Mouse (Mus musculus) forebrain, embryonic 16.5 days (tissue): ENCODE measurements at regions not wholly inside any gene's neighbourhood (a gene's known extent, or its start where the extent isn't known, plus 50 kb on each side); places are given as distances from the start of the nearest gene placed in this dataset.

ENCODE experiments used
- ATAC-seq: fragments of 200-750 bp; cut with Nextera tagmentation; 2 replicates; pipeline ENCODE4 v1.8.0; 2017; ENCODE audit warnings: mild to moderate bottlenecking, moderate library complexity
- H3K27ac ChIP-seq: fragments of 300-500 bp; sonication (generic); 2 replicates; pipeline ENCODE4 v1.5.1; 2014; ENCODE audit warnings: low read length, control low read depth
- H3K27me3 ChIP-seq: fragments of 300-500 bp; sonication (generic); replicated peaks from 2 replicates; pipeline ENCODE4 v1.6.1; 2014; ENCODE audit warnings: low read length; ENCODE audit not compliant: control insufficient read depth, insufficient read depth
- H3K36me3 ChIP-seq: fragments of 300-500 bp; sonication (generic); 2 replicates; pipeline ENCODE4 v1.6.1; 2014; ENCODE audit not compliant: control insufficient read depth, insufficient read depth
- H3K4me1 ChIP-seq: fragments of 300-500 bp; sonication (generic); replicated peaks from 2 replicates; pipeline ENCODE4 v1.6.1; 2014; ENCODE audit warnings: low read length; ENCODE audit not compliant: control insufficient read depth, insufficient read depth
- H3K4me2 ChIP-seq: fragments of 300-500 bp; sonication (generic); 2 replicates; pipeline ENCODE4 v1.6.1; 2014; ENCODE audit warnings: mild to moderate bottlenecking, low read length, control low read depth
- H3K4me3 ChIP-seq: fragments of 300-500 bp; sonication (generic); replicated peaks from 2 replicates; pipeline ENCODE4 v1.5.1; 2014; ENCODE audit warnings: mild to moderate bottlenecking, low read length, control low read depth
- H3K9ac ChIP-seq: fragments of 300-500 bp; sonication (generic); replicated peaks from 2 replicates; pipeline ENCODE4 v1.6.1; 2014; ENCODE audit warnings: low read depth, low read length, control low read depth
- H3K9me3 ChIP-seq: fragments of 300-500 bp; sonication (generic); 2 replicates; pipeline ENCODE4 v1.6.1; 2016; ENCODE audit warnings: low read length; ENCODE audit not compliant: control insufficient read depth
- WGBS: fragments of 180-500 bp; shearing (Covaris S2); extraction: QIAGEN DNeasy Blood & Tissue Kit; methylation state at CpG from one replicate; pipeline ENCODE4 v1.1.7; 2014; 5-methylcytosine and 5-hydroxymethylcytosine counted together

DNA sequence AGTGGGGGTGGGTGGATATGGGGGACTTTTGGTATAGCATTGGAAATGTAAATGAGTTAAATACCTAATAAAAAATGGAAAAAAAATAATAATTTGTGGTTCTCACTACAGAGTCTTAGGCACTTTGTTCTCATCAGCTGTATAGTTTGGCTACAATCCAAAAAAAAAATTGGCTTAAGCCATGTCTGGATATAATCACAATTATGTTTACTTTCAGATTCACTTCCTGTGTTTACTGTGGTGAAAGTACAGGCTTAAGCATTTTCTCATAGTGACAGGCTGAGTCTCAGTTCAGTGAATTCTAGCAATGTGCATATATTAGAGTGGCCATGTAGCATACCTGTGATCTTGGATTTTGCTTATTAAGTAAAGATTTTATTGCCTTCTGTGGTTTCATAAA, 258.4 kb upstream of the Impg1 start:
- Histone ChIP-seq H3K9ac (no peak overlapping the region), H3K9me3 (no peaks in the 10 kb centered on the region), H3K27ac (no peak overlapping the region), H3K4me2 (no peak overlapping the region), H3K36me3 (no peaks in the 10 kb centered on the region), H3K4me1 (no peaks in the 10 kb centered on the region), H3K4me3 (no peak overlapping the region), H3K27me3 (no peaks in the 10 kb centered on the region)
- no peak for ATAC-seq

DNA sequence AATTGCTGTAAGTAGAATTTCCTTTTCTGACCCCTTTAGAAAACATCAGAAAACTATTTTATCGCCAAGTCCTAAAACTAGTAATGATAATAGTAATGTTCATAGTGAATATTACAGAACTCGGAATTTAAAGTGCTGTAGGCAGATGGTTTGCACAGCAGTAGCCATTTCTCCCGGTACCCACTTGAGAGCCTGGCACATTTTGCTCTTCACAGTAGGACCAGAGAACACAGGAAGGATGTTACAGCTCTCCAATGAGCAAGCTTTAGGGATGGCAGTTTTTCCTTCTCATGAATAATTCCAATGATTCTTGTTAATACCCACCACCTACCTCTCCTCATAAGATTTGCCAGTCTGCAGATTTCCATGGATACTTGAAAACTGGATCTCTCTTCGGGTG, 253.2 kb upstream of the Impg1 start:
- no peak overlapping the region for H3K4me2 ChIP-seq
- H3K27ac ChIP-seq = no peak overlapping the region
- WGBS = 82% methylated on average over 4 of the region's 4 CpGs
- no peaks in the 10 kb centered on the region for H3K36me3 ChIP-seq
- no peak overlapping the region for H3K4me3 ChIP-seq
- no peaks in the 10 kb centered on the region for H3K27me3 ChIP-seq
- H3K9me3 ChIP-seq = no peaks in the 10 kb centered on the region
- H3K4me1 ChIP-seq = no peaks in the 10 kb centered on the region
- no peak overlapping the region for H3K9ac ChIP-seq
- peak; percentile 40; the same call in 1 of the 2 replicates for ATAC-seq

DNA sequence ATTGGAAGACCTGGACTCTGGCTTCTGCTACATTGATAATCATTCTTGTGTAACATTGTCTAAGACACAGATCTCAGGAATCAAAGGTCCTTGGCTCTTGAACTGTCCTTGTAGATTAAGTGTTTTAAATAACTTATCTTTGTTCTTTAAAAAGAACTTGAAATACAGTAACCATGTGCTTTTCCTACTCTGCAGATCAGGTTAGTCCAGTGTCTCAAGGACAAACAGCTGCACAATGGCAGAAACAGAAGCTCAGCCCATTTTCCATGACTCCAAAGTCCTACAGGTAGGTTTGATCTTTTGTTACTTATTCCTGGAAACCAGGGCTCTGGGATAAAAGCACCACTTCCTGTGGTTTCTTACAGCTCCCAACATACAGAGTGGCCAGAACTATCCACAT, 244.5 kb upstream of the Impg1 start:
- H3K27me3 ChIP-seq = no peaks in the 10 kb centered on the region
- no peak for ATAC-seq
- H3K9me3 ChIP-seq = no peaks in the 10 kb centered on the region
- H3K4me3 ChIP-seq = no peak overlapping the region
- no peak overlapping the region for H3K4me2 ChIP-seq
- no peaks in the 10 kb centered on the region for H3K36me3 ChIP-seq
- H3K9ac ChIP-seq = no peak overlapping the region
- no peak overlapping the region for H3K27ac ChIP-seq
- H3K4me1 ChIP-seq = no peaks in the 10 kb centered on the region

DNA sequence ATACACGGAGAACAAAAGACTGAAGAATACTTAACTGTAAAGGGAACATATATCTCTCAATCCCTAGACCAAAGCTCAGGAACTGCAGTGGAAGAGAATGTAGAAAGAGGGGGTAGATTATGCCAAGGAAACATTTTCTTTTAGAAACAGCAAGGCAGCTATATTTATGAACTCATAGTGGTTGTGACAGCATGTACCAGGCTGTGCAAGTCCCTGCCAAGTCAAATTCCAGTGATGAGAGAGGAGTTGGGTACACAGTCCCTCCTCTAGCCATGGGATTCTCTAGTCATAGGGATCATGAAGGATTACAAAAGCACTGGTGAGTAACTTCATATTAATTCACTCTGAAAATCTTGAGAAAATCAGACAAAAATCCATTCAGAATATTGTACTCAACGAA, 240.0 kb upstream of the Impg1 start:
- Histone ChIP-seq H3K9ac (no peak overlapping the region), H3K36me3 (no peaks in the 10 kb centered on the region), H3K4me2 (no peak overlapping the region), H3K27me3 (no peaks in the 10 kb centered on the region), H3K9me3 (no peaks in the 10 kb centered on the region), H3K4me3 (no peak overlapping the region), H3K27ac (no peak overlapping the region), H3K4me1 (no peaks in the 10 kb centered on the region)
- no peak for ATAC-seq
- 86% methylated on average over 2 of the region's 2 CpGs for WGBS

DNA sequence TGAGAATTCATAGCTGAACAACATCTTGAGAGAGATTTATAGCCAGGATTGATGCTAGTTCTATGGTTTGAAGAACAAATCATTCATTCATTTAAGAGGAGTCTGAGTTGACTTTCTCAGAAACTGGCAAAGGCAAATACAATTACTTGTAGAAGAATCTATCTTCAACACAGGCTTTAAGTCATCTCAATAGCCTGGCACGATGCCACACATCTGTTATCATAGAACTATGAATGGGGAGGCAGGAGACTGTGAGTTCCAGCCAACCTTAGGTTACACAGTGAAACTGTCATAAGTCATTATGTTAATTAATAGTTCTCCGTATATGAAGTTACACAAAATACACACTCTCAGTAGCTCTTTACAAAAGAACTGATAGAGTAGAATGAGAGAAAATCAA, 231.9 kb upstream of the Impg1 start:
- H3K36me3 ChIP-seq = no peaks in the 10 kb centered on the region
- no peak for ATAC-seq
- WGBS = 75% methylated on average over 2 of the region's 2 CpGs
- no peak overlapping the region for H3K4me2 ChIP-seq
- no peak overlapping the region for H3K4me3 ChIP-seq
- no peaks in the 10 kb centered on the region for H3K9me3 ChIP-seq
- no peaks in the 10 kb centered on the region for H3K27me3 ChIP-seq
- H3K27ac ChIP-seq = no peak overlapping the region
- no peak overlapping the region for H3K9ac ChIP-seq
- H3K4me1 ChIP-seq = no peaks in the 10 kb centered on the region

DNA sequence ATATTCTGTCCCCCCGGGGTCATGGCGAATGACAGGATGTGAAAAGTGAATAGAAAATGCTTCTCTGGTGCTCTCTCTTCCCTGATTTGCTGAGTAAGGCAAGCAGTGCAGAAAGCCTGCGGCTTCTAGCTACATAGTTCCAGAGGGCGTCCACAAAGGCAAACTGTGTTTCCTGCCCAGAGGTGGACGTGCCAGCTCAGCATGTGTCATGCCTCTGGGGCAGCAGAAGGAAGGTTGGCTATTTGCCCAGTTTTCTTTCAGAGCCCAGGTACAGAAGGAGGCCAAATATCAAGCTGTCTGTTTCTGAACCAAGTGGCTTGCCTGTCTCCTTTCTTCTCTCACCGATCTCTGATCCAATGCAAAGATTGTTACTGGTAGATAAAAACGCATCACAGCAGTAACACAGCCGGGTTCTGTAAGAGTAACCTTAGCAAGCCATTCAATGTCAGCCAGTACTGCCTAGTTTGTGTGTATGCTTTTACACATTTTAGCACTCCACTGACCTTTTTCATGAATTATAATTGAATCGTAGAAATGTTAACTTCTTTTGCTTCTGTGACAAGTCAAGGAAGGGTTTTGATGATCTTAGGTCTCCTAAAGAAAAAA, 223.3 kb upstream of the Impg1 start:
- Histone ChIP-seq H3K27me3 (no peaks in the 10 kb centered on the region), H3K4me1 (0 out of 2 replicates have a peak, but pooled peaks cover 4% of the 10 kb centered on the region), H3K9ac (no peak overlapping the region), H3K4me3 (no peak overlapping the region), H3K27ac (no peak overlapping the region), H3K36me3 (no peaks in the 10 kb centered on the region), H3K9me3 (no peaks in the 10 kb centered on the region), H3K4me2 (no peak overlapping the region)
- ATAC-seq = peak; percentile 40; the same call in 1 of the 2 replicates
- WGBS = 48% methylated on average over 9 of the region's 9 CpGs

DNA sequence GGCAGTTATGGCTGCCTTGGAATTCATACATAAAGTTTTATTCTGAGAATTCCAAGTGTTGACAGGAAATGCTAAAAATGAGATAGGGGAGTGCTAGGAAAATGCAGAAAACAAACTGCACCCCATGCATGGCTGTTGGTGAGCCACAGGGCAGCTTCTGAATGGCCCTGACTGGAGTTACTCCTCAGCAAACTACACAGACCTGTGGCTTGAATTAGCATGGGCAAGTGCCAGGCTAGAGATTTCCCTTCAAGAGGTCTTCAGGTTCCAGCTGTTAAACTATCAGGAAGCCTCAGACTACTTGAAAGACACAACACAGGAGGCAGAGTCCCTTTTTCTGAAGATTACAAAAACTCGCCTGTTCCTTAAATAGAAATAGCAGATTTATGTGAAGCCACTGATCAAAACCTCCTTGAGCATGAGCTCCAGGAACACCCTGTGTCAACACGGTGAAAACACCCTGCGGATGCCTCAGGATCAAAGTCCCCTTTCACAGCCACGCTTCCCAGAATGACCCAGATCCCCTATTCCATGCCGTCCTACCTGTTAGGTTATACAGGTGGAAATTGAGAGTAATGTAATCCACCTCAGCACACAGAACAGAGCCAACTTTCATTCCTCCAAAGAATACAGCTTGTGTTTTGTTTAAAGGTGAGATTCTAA, 217.9 kb upstream of the Impg1 start:
- H3K9ac ChIP-seq = no peak overlapping the region
- no peaks in the 10 kb centered on the region for H3K9me3 ChIP-seq
- H3K4me1 ChIP-seq = no peaks in the 10 kb centered on the region
- ATAC-seq = no peak
- no peak overlapping the region for H3K4me2 ChIP-seq
- WGBS = 88% methylated on average over 5 of the region's 5 CpGs
- no peak overlapping the region for H3K4me3 ChIP-seq
- H3K36me3 ChIP-seq = no peaks in the 10 kb centered on the region
- H3K27ac ChIP-seq = no peak overlapping the region
- no peaks in the 10 kb centered on the region for H3K27me3 ChIP-seq

DNA sequence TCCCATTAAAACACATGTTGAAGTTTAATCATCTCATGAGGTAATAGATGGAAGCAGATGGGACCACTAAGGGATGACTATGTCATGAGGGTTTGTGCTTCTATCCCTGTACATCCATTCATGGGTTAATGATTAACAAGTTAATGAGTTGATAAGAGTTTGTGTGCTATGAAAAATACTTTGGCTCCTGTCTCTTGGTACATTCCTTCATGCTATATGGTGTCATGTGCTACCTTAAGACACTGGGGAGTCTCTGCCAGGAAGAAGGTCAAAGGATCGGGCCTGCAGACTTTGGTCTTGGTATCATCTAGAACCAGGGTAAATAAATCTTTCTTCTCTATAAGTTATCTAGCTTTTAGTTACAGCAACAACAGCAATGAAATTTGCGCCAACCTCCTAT, 216.4 kb upstream of the Impg1 start:
- Histone ChIP-seq H3K9me3 (no peaks in the 10 kb centered on the region), H3K4me2 (no peak overlapping the region), H3K4me3 (no peak overlapping the region), H3K27ac (no peak overlapping the region), H3K9ac (no peak overlapping the region), H3K36me3 (no peaks in the 10 kb centered on the region), H3K4me1 (no peaks in the 10 kb centered on the region), H3K27me3 (no peaks in the 10 kb centered on the region)
- 95% methylated on average over 2 of the region's 2 CpGs for WGBS
- ATAC-seq = no peak

DNA sequence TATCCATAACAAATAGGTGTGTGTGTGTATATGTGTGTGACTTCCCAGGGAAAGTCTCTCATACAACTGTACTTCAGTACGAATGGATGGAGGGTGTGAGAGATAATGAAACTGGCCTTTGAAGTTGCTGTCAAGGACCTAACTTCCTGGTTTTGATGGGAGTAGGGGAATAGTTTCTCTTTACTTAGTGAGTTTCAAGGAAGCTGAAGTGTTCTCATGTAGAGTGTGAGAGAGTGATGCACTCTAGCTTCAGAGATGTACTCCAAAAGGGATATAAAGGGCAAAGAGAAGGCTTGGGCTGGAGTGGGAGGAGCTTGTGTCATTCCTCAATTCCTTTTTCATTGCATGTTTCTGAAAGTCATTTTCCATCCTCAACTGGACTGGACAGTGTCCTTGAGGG, 206.2 kb upstream of the Impg1 start:
- no peak for ATAC-seq
- no peak overlapping the region for H3K27ac ChIP-seq
- no peaks in the 10 kb centered on the region; the same call in 1 of the 2 replicates for H3K9me3 ChIP-seq
- 89% methylated on average over 1 of the region's 1 CpGs for WGBS
- H3K4me1 ChIP-seq = no peaks in the 10 kb centered on the region
- H3K4me3 ChIP-seq = no peak overlapping the region
- H3K27me3 ChIP-seq = no peaks in the 10 kb centered on the region
- no peak overlapping the region for H3K4me2 ChIP-seq
- H3K36me3 ChIP-seq = no peaks in the 10 kb centered on the region
- no peak overlapping the region for H3K9ac ChIP-seq
